ENCODE assay signal across 28 mouse cellular contexts in the genomic region with DNA sequence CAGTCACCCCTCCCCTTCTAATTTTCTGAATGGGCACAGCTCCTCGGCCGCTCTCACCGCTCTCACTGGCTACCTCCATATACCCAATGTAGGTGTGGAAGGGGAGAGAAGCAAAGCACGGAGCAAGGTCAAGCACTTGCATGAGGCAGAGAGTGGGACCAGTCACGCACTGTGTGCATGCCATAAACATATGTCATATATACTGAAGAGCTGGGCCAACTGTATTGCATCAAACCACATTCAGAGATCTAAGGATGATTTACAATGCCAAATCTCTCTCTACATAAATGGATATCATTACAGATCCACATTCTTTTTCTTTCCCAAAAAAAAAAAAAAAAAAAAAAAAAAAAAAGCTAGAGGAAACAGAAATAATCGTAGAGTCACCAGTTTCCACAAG.
"Had no signal": no experiment of that assay in that cellular context is flagged by ENCODE, and none has a peak within 500 bp of the region (broad histone marks: within the 10 kb centered on the region; RNA-seq: fewer than 3 reads in every experiment).

No protein-coding gene starts in this region.

- H3K27me3 ChIP-seq: heart, embryonic 12.5 days; hindbrain, embryonic 12.5 days; intestine, embryonic 15.5 days; kidney, embryonic 15.5 days; limb, embryonic 12.5 days; liver, embryonic 13.5 days; liver, embryonic 15.5 days had no signal

- ATAC-seq: hindbrain, embryonic 16.5 days; inflammation-experienced regulatory T-cells, adult 6 months; intestine, embryonic 15.5 days; intestine, postnatal 0 days had no signal

- H3K4me1 ChIP-seq: heart, embryonic 10.5 days; hindbrain, embryonic 10.5 days; hindbrain, embryonic 12.5 days; intestine, embryonic 15.5 days; kidney, embryonic 15.5 days had no signal

- H3K27ac ChIP-seq: gastrocnemius, adult 2 months; heart, embryonic 10.5 days; hindbrain, embryonic 10.5 days; hindbrain, embryonic 12.5 days; hindbrain, embryonic 14.5 days; intestine, embryonic 15.5 days; kidney, embryonic 15.5 days; kidney, postnatal 0 days; left cerebral cortex, adult 2 months; limb, embryonic 10.5 days; limb, embryonic 12.5 days; liver, embryonic 13.5 days; liver, embryonic 15.5 days had no signal

- H3K9ac ChIP-seq: heart, embryonic 12.5 days; hindbrain, embryonic 12.5 days; hindbrain, embryonic 14.5 days; intestine, embryonic 15.5 days; kidney, embryonic 15.5 days; limb, embryonic 12.5 days; liver, embryonic 13.5 days; liver, embryonic 15.5 days had no signal

- H3K36me3 ChIP-seq: intestine, embryonic 15.5 days had no signal

- DNase-seq: gastrocnemius, adult 2 months; gastrocnemius, postnatal 10 days; gastrocnemius, postnatal 25 days; heart, postnatal 10 days; heart, postnatal 4 days; kidney, adult 18-20 months; kidney, adult 9 months; kidney, postnatal 14 days; kidney, postnatal 36 days; layer of hippocampus, adult 9-11 months; liver; liver, embryonic 13.5 days had no signal

- H3K9me3 ChIP-seq: heart, embryonic 10.5 days; heart, embryonic 12.5 days; hindbrain, embryonic 10.5 days; hindbrain, embryonic 12.5 days; intestine, embryonic 15.5 days; kidney, embryonic 15.5 days; limb, embryonic 10.5 days; limb, embryonic 12.5 days; liver, embryonic 13.5 days; liver, embryonic 15.5 days had no signal

- H3K4me3 ChIP-seq: heart, embryonic 10.5 days; heart, embryonic 12.5 days; hindbrain, embryonic 10.5 days; hindbrain, embryonic 12.5 days; intestine, embryonic 15.5 days; kidney, embryonic 15.5 days; left cerebral cortex, adult 2 months; limb, embryonic 10.5 days; limb, embryonic 12.5 days; liver, embryonic 13.5 days; liver, embryonic 15.5 days had no signal

- H3K4me2 ChIP-seq: heart, embryonic 12.5 days; hindbrain, embryonic 12.5 days; hindbrain, embryonic 14.5 days; intestine, embryonic 15.5 days; kidney, embryonic 15.5 days; limb, embryonic 12.5 days; liver, embryonic 11.5 days; liver, embryonic 13.5 days; liver, embryonic 15.5 days had no signal
